Mouse (Mus musculus) mouse embryonic stem cell (cell line): ENCODE results near the gene Sema3a.

ENCODE experiments used
- in situ Hi-C, 2 experiments: fragments of 300-500 bp; cut with MboI; formaldehyde crosslinking; loops; 1 replicate in 1 of 2; 3 replicates in 1 of 2; pipeline ENCODE4 v1.14.3; 2019 to 2020; ENCODE audit warnings: low sequenced_read_pairs in 2 of 2, low pct_unique_long_range_greater_than_20kb in 1 of 2, mixed read lengths in 1 of 2; ENCODE audit not compliant: unreplicated experiment in 1 of 2

Sema3a gene

DNA sequence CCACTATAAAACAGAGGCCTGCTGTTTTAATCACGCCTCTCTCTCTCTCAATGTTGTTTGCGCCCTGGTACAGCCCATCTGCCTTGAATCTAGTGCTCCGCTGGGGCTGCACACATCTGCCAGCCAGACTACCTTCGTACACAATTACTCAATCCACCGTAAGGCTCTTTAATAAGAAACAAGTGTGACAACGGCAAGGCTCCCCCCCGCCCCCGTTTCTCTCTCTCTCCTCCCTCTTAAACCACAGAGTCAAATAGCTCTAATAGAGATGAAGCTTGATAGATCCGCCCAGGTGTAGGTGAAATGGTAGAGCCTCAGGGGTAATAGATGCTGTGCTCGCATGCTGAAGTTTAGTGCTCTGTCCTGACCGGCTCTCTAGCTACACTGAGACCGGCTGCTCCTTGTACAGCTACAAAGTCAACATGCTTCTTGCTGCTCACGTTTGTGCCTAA is at the start of gene Sema3a:
Gene Sema3a (plus strand): TSS at position 174 of the 452 bp plus-strand sequence.
- in situ Hi-C loops, result no loop called here

DNA sequence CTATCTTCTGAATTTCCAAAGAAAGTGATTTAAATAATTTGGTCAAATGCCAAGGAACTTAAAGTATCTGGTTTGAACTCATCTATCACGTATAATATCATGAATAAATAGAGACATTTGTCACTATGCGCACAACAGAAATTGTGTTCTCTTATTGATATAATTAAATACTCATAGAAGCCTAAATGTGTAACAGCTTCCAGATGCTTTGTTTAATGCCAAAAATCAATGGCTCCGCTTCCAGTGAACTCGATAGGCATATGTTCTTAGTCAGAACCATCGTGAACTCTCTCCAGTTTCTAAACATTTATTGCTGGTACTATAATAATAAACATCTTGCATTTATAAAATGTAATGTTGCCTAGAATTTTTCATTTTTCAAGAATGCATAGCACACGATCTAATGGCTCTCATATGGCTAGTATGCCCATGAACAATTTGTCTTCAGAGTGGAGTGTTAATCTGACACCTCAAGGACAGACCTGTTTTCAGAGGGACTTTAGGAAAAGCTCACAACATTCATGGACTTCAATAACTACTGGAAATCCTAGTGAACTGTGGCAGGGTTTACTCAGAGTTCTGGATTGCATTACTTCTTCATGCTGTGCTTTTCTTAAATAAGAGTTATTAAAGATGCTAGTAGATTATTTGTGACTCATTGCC is 40.3 kb upstream of the Sema3a start:
- in situ Hi-C loops, result no loop called here

DNA sequence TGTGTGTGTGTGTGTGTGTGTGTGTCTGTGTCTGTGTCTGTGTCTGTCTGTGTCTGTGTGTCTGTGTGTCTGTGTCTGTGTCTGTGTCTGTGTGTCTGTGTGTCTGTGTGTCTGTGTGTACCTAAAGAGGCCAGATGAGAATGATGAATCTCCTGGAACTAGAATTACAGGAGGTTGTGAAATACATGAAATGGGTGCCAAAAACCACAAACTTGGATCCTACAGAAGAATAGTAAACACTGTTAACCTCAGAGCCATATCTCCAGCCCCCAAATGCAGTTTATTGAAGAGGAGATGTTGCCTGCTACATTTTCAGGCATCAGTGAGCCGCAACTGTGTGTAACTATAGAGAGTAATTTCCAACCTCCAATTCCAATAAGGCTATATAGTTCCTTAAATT is 34.8 kb upstream of the Sema3a start:
- in situ Hi-C loops, result no loop called here

DNA sequence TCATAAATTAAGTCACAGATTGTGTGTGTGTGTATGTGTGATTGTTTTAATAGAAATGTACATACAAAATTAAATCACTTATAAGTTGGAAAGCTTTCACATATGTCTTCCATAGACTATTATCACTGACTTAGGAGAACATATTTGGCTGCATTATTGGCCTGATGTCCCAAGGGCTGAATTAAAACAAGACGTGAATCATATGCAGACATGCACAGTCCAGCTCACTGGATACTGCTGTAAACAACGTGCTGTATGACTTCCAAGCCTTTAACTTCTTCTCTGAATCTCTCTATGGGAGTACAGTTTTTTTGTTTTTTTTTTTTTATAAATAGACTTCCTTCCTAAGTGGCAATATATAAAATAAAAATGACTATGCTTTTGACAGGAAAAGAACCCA is 15.7 kb upstream of the Sema3a start:
- in situ Hi-C loops, result no loop called here

DNA sequence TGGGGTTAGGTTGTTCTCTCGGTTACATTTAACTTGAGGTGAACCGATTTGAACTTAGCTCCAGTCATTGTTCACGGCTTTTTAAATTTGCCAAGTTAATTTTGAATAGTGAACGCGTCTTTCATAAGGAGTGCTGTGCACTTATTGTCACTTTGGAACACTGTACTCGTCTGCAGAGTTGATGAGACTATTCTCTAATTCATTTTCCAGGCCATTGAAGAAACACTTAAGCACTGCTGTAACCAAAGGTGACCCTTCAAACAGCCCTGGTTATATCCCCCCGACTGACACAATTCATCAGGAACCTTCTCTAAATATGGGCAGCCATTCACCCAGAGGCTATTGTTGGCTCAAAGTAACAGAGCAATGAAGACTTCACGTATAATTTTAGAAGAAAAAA is 8.0 kb upstream of the Sema3a start:
- in situ Hi-C loops, result no loop called here

DNA sequence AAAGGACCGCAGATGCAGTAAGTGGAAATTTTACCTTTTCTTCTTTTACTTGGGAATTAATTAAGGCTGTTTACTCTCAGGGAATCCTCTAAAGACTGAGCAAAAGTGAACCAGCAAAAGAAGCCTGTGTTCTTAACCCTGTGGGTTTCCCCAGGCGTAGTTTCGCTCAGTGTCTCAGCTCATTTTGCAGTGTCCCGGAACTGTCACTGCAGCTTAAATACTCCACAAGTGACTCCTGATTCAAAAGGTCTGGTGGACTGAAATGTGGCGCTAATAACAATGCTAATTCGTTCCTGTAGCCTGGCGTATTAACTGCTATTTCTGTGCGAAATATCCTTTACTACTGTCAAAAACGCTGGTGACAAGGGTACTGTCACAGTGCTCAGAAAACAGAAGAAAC is 543 bp downstream of the Sema3a start:
- in situ Hi-C loops, result no loop called here

DNA sequence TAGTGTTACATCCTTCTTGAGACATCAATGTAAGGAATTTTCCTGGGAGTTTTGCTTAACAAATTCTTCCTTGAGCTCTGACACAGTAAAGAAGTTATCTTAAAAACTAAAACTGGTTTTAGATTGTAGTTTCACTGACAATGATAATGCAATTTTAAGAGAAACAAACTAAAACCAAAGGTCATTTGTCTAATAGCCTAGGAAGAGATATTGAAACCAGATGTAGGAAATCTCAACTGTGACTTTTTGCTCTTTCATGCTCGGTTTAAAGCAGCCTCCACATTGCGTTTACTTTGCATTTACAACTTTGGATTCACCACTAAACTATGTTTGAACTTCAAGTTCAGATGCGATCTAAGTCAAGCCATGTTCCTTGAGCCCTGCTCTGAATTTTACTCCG is 982 bp downstream of the Sema3a start:
- in situ Hi-C loops, result no loop called here

DNA sequence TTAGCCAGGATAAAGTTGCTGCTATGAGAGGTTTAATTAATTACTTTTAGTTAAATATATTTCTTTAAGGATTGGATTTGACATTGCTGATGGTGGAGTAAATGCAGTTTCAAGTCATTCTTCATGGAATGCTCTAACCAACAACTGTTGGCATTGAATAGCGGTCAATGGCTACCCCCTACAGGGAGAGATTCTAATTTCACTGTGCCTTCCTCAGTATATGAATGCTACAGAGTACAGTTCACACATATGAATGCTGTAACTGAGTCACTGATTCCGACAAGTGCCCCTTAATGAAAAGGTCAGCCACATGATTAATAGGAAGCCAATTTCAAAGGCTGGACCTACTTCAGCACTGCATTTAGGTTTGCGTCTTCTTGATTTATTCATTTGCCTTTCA is 1.9 kb downstream of the Sema3a start:
- in situ Hi-C loops, result no loop called here

DNA sequence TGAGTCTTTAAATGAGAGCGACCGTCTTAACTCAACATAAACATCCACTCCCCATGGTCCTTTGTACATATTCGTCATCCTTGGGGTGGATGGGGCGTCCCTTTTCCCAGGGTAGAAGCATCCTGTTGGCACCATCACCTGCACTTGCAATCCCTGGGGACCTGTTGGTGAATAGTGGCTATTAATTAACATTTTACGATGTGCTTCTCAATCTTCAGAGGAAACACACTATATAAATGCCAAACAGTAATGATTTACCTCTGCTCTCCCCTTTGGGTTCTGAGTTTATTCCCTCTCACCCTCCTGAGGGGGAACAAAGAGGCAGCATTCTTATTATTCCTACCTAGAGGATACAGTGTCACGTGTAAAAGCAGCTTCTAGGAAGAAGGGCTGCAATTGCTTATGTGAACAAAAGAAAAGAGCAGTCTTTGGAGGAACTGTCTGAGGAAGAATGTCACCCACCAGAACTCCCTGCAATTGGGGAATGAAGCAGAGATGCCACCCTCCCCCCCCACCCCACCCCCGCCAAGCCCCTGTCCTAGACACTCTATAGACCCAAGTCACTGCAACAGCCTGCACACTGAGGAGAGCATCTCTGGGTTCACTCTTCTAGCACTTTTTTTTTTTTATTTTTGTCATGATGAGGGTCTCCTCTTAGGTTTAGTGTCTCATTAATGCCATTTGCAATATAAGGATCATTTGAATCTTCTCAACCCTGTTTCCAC is 19.7 kb downstream of the Sema3a start:
- in situ Hi-C loops, result no loop called here

DNA sequence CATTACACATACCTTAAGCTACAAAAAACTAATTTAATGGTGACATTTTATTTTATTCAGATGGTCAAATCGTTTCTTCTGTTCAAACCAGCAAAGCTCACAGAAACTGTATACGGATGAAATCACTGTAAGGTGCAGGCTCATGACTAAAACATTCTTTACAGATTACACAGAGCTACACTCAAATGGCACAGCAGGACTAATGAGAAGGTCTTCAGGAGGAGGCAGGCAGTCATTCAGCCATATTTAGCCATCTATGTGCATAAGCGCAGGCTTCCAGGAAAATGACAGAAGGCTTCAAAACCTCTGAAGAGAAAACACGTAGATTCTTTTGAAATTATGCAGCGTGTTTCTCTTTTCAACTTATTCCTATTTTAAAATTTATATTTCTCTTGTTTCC is 24.7 kb downstream of the Sema3a start:
- in situ Hi-C loops, result no loop called here

DNA sequence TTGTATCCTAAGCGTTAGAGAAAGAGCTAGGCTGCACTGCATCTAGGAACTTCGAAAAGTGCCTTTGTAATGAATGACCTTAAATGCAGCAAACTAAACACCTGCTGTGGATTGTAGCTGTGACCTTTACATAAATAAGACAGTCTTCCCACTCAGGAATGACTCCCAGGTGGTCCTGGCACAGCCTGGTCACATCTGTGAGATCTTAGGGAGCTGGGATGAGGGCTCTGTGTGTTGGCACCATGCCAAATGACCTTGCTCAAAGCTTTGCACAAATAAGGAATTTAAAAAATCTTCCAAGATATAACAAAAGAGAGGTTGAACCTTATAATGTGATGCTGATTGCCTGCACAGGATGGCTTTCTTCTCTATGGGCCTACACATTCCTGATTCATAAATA is 25.8 kb downstream of the Sema3a start:
- in situ Hi-C loops, result no loop called here

DNA sequence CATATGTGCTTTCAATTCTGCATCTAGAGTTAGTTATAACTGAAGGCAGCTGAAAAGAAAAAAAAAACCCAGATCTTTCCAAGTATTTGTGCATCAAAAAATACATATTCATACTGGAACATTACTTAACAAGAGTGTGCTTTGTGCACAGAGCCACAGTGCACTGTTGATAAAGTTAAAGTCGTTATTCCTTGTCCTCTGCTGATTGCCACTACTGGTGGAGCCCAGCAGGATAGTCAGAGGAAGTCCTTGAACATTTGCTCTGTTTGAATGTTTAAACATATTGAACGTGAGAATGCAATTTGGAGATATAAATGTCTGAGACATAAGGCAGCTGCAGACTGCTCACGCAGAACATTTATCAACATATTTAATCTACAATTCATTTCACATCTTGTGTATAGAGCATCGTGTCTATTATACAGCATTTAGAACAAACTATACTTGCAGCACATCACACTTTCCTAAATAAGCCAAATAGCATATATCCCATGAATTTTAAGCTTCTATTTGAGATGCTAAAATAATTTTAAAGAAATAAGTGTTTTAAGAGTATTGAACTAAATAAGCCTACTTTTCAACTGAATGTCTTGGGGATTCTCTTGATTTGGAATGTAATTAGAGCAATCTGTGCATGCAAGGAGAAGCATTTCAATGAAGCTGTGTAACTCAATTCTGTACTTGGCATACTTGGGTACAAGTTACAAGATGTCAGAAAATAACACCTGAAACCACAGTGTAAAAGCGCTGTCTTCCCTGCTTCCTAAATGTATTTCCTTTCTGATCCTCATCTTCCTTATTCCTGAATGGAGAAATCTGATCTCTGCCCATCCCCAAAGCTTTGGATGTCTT is 32.8 kb downstream of the Sema3a start:
- in situ Hi-C loops, result no loop called here

DNA sequence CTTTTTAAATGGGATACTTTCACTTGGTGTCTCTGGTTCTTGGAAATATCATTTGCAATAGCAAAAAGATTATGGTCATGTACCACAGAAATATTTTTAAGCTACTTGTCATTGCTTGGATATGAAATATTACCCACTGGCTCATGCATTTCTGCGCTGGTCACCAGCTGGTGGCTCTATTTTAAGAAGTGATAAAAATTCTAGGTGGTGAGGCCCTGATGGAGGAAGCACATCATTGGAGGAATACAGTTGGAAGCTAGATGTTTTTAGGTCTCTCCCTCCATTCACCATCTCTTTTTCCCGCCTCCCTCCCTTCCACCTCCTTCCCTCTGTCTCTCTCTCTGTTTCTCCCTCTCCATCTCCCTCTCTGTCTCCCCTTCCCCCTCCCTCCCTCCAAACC is 57.0 kb downstream of the Sema3a start:
- in situ Hi-C loops, result no loop called here

DNA sequence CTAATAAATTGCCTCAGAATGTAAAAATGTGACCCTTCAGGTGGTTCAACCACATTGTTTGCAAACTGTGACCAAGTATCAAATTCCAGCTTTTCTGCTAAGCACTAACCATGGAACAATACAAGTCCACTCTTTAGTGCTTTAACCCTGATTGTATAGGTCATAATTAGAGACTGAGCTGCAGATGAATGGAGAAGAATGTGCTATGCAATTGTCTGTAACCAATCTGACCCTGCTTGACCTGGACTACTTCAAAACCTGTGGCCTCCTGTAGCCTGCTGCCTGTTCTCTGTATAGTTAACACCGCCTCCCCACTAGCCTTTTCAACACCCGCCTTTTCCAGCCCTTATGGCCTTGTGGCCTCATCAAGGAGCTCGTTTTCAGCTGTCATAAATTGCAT is 72.7 kb downstream of the Sema3a start:
- in situ Hi-C loops, result no loop called here

DNA sequence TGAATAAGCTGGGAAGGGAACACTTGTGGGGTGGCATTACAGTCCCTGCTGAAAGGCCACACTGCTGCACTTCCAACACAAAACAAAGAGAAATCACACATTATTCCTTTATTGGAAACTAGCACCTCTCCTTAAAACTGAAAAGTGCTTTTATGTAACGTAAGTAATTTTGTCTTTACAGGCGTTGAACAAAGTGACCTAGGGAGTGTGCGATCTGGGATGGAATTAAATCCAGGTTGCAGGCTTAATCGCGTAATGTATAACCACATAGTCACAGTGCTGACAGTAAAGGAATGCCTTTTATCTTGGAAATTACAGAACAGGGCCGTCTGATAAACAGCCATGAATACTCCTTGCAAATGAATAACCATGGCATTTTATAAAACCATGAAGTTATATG is 74.5 kb downstream of the Sema3a start:
- in situ Hi-C loops, result no loop called here

DNA sequence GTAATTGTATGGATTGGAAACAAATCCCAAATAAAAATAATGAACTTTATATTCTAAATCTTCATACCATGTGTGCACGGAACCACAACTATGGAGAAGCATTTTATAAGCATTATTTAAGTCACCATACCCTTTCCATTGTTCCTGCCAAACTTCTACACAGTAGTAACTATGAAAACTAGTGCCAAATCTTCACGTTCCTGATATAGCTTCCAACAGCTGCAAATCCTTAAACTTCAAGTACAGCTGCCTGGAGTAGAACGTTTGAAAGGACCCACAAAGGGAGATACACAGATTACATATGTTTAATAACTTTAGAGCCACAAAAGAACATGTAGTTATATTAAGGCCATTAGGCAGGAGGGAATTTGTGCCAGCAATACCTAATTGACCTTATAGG is 130.1 kb downstream of the Sema3a start:
- in situ Hi-C loops, result no loop called here

DNA sequence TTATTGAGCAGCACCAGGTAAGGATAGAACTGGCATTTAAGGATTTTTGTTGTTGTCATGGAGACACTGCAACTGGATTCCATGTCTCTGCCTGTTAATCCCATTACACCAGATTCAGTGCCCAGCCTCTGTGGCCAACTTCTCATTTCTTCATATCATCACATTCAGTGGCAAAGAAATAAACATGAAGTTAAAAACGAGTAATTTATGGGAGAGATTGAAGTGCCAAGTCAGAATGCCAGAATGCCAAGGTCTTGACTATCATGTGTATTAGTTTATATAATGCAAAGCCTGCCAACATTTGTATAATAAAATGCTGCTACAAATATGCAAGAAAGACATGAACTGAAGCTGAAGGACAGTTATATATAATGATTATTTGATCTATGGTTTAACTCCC is 131.1 kb downstream of the Sema3a start:
- in situ Hi-C loops, result no loop called here

DNA sequence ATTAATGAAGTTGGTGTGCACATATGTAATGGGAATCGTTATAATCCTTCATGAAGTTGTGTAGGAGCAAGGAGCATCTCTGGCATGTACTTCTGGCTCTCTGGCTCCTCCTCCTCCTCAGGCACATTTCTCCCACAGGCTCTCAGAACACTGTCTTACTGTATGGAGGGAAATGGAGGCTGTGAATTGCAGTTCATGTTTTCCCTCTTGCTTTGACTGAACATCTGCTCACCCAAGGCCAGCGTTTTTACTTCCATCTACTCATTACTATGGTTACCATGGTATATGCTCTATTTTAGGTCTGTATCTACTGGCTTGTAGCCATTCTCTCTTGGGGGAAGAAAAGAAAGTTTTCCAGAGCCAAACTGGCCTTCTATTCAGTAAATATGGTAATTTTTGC is 137.9 kb downstream of the Sema3a start:
- in situ Hi-C loops, result no loop called here

DNA sequence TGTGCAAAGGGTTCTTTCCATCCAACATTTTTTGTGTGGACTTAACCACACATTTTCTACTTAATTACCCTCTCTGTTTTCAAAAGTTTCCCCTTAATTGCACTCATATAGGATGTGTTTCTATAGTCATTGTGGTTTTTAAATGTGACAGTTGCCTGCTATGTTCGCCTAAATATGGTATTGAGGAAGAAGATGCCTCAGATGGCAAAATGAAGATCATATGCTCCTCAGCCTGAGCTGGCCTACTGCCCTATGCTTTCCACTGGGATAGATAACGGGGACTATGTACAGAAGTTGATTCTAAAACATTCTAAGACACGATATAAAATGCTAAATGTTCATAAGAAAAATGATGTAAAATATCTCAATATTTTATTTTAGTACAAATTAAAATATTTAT is 138.3 kb downstream of the Sema3a start:
- in situ Hi-C loops, result no loop called here
